Mouse (Mus musculus) thymus, postnatal 14 days (tissue): ENCODE data around the gene BC035044.
"Not testable (repeated sequence)": the region's sequence is repeated elsewhere in the genome, so short reads cannot be mapped to it uniquely, and the experiment has no call there.

ENCODE experiments used
- DNase-seq: peaks from one replicate; pipeline ENCODE4 v3.0.0; 2021

BC035044 gene

GRCm38 (mm10) chr6:128826781-128827180 is 64.1 kb downstream of the BC035044 start:
- DNase-seq: no peak

- no peak for DNase-seq
These were observed 64.8 kb downstream of the BC035044 start, which contains the start of the genes Gm44511 and Klrb1b for GRCm38 (mm10) chr6:128826132-128826531. Gene Gm44511 (minus strand): TSS chr6:128826315. Gene Klrb1b (minus strand): TSS chr6:128826331.

- DNase-seq: no peak
These were observed 72.7 kb downstream of the BC035044 start for GRCm38 (mm10) chr6:128818083-128818802.

GRCm38 (mm10) chr6:128808532-128808931 is 82.4 kb downstream of the BC035044 start:
- peak; percentile 81 for DNase-seq

- peak; percentile 62 for DNase-seq
These were observed 83.9 kb downstream of the BC035044 start for GRCm38 (mm10) chr6:128807021-128807420.

- peak; percentile 79 for DNase-seq
These were observed 85.9 kb downstream of the BC035044 start for GRCm38 (mm10) chr6:128804823-128805640.

GRCm38 (mm10) chr6:128802999-128803857 is 87.7 kb downstream of the BC035044 start:
- DNase-seq: peak; percentile 95

- DNase-seq: no peak
These were observed 88.4 kb downstream of the BC035044 start for GRCm38 (mm10) chr6:128802557-128802956.

GRCm38 (mm10) chr6:128800696-128801095 is 90.2 kb downstream of the BC035044 start:
- not testable (repeated sequence) for DNase-seq

- no peak for DNase-seq
These were observed 91.0 kb downstream of the BC035044 start for GRCm38 (mm10) chr6:128799896-128800270.

GRCm38 (mm10) chr6:128799144-128799895 is 91.6 kb downstream of the BC035044 start:
- peak; percentile 83 for DNase-seq
